Mouse (Mus musculus): Measurements from ENCODE around the gene Gm20911.
"Not testable (repeated sequence)": the region's sequence is repeated elsewhere in the genome, so short reads cannot be mapped to it uniquely, and the experiment has no call there.

Gm20911 gene

DNA sequence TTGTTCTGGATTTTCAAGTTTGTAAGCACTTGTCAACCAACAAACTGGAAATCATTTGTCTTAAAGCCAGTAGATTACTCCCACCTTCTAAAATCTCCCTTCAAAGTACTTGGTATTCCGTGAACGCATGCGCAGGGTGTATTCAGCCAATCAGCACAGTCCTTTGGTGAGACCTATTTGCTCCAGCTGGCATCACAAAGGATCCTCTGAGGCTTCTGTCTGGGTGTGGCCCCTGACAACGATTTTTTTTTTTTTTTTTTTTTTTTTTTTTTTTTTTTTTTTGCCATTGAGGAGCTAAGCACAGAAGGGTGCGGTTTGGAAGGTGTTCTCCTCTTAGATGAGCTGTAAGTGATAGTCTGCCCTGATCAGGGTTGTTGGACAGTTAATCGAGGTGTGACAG lies at the start of gene Gm20911:
TSS of gene Gm20911 (plus strand) at position 301 of the 400 bp plus-strand sequence.
- in situ Hi-C loops (cut with MboI; ENCODE audit: unreplicated experiment in 2 of 2): not testable (repeated sequence)

All from v-Abl transformed pro-B cells (cell line).